Mouse (Mus musculus) heart, postnatal 0 days (tissue): ENCODE results near the gene Cox14.

Experiments used
- CTCF ChIP-seq: IDR thresholded peaks from 2 replicates; pipeline ENCODE4 v1.5.1; 2016; ENCODE audit warnings: antibody characterized with exemption, control low read depth, low read depth
- EP300 ChIP-seq: IDR thresholded peaks from 2 replicates; pipeline ENCODE4 v1.6.1; 2016; ENCODE audit warnings: antibody characterized with exemption, low read depth

GRCm38 (mm10) chr15:99721921-99722743, 3.3 kb upstream of the Cox14 start:
- TF ChIP-seq CTCF (no peak), EP300 (no peak)
